Mouse (Mus musculus) midbrain, embryonic 12.5 days (tissue): ENCODE data around the gene Rreb1. TPM values are rescaled to one million over a fixed set of nuclear protein-coding genes. Genes with fewer than 3 reads are reported as not detected.
A peak's percentile ranks its signal among the peaks of the same experiment; 100 is the strongest.

ENCODE experiments used
- ATAC-seq: fragments of 200-750 bp; cut with Nextera tagmentation; 2 replicates; pipeline ENCODE4 v1.8.0; 2017; ENCODE audit warnings: low read depth, moderate TSS enrichment, moderate library complexity; ENCODE audit not compliant: low FRiP score
- H3K27ac ChIP-seq: fragments of 300-500 bp; sonication (generic); replicated peaks from 2 replicates; pipeline ENCODE4 v1.5.1; 2016; ENCODE audit warnings: mild to moderate bottlenecking
- H3K27me3 ChIP-seq: fragments of 300-500 bp; sonication (generic); 2 replicates; pipeline ENCODE4 v1.6.1; 2016; ENCODE audit warnings: mild to moderate bottlenecking
- H3K36me3 ChIP-seq: fragments of 300-500 bp; sonication (generic); 2 replicates; pipeline ENCODE4 v1.6.1; 2016
- H3K4me1 ChIP-seq: fragments of 300-500 bp; sonication (generic); 2 replicates; pipeline ENCODE4 v1.6.1; 2016
- H3K4me2 ChIP-seq: fragments of 300-500 bp; sonication (generic); replicated peaks from 2 replicates; pipeline ENCODE4 v1.6.1; 2016; ENCODE audit warnings: mild to moderate bottlenecking, moderate library complexity
- H3K4me3 ChIP-seq: fragments of 300-500 bp; sonication (generic); 2 replicates; pipeline ENCODE4 v1.5.1; 2016; ENCODE audit warnings: mild to moderate bottlenecking
- H3K9ac ChIP-seq: fragments of 300-500 bp; sonication (generic); replicated peaks from 2 replicates; pipeline ENCODE4 v1.6.1; 2016; ENCODE audit warnings: mild to moderate bottlenecking, moderate library complexity
- H3K9me3 ChIP-seq: fragments of 300-500 bp; sonication (generic); 2 replicates; pipeline ENCODE4 v1.6.1; 2016; ENCODE audit warnings: mild to moderate bottlenecking
- WGBS: fragments of 180-500 bp; shearing (Covaris S2); methylation state at CpG from one replicate; pipeline ENCODE4 v1.1.7; 2016; 5-methylcytosine and 5-hydroxymethylcytosine counted together
- polyA plus RNA-seq: library from polyadenylated mRNA; unstranded; fragments of >200 nt; fragmentation: Nextera tagmentation; extraction: Ambion mirVana; gene quantifications from 2 replicates; pipeline ENCODE4 v1.2.1, GENCODE M21; 2016

The Rreb1 gene
- polyA plus RNA-seq = 4.6 and 5.7 TPM in 2 replicates

GRCm38 (mm10) chr13:37778147-37778593 lies at the start of gene Rreb1:
Gene Rreb1, plus strand, starts transcription at chr13:37778400.
- peaks cover 47% of the 10 kb centered on the region for H3K27me3 ChIP-seq
- H3K36me3 ChIP-seq = no peaks in the 10 kb centered on the region
- no peak within 1 kb of the TSS for H3K27ac ChIP-seq
- ATAC-seq = peak; percentile 76
- H3K4me1 ChIP-seq = peaks cover 18% of the 10 kb centered on the region
- under 1% methylated on average over 37 of the region's 37 CpGs for WGBS
- H3K4me2 ChIP-seq = peak within 1 kb of the TSS; percentile 98
- H3K4me3 ChIP-seq = peak within 1 kb of the TSS; percentile 56
- no peaks in the 10 kb centered on the region for H3K9me3 ChIP-seq
- peak within 1 kb of the TSS; percentile 58 for H3K9ac ChIP-seq

GRCm38 (mm10) chr13:37728551-37728950 lies 49.6 kb upstream of the Rreb1 start:
- 88% methylated on average over 7 of the region's 7 CpGs for whole genome bisulfite sequencing
- H3K4me1 ChIP-seq = no peaks in the 10 kb centered on the region

GRCm38 (mm10) chr13:37731914-37732693 lies 46.1 kb upstream of the Rreb1 start:
- Histone ChIP-seq H3K36me3 (no peaks in the 10 kb centered on the region), H3K4me3 (no peak overlapping the region), H3K27ac (no peak overlapping the region), H3K4me2 (no peak overlapping the region), H3K9me3 (no peaks in the 10 kb centered on the region), H3K9ac (no peak overlapping the region), H3K4me1 (no peaks in the 10 kb centered on the region), H3K27me3 (no peaks in the 10 kb centered on the region)
- WGBS = 84% methylated on average over 12 of the region's 12 CpGs
- ATAC-seq = no peak

More at GRCm38 (mm10) chr13:37728551-37728950, 49.6 kb upstream of the Rreb1 start:
- Histone ChIP-seq H3K9ac (no peak overlapping the region), H3K4me3 (no peak overlapping the region), H3K9me3 (no peaks in the 10 kb centered on the region), H3K27ac (no peak overlapping the region), H3K4me2 (no peak overlapping the region), H3K27me3 (no peaks in the 10 kb centered on the region), H3K36me3 (no peaks in the 10 kb centered on the region)
- no peak for ATAC-seq

- no peak overlapping the region for H3K4me2 ChIP-seq
- H3K27me3 ChIP-seq = no peaks in the 10 kb centered on the region
- H3K36me3 ChIP-seq = no peaks in the 10 kb centered on the region
- H3K9ac ChIP-seq = no peak overlapping the region
- no peaks in the 10 kb centered on the region for H3K4me1 ChIP-seq
- H3K9me3 ChIP-seq = no peaks in the 10 kb centered on the region
- ATAC-seq = no peak
- H3K27ac ChIP-seq = no peak overlapping the region
- 92% methylated on average over 11 of the region's 11 CpGs for WGBS
- H3K4me3 ChIP-seq = no peak overlapping the region
Observed at GRCm38 (mm10) chr13:37734501-37734900, 43.7 kb upstream of the Rreb1 start.

GRCm38 (mm10) chr13:37740111-37740510 lies 38.1 kb upstream of the Rreb1 start:
- Histone ChIP-seq H3K4me2 (no peak overlapping the region), H3K27ac (no peak overlapping the region), H3K9me3 (no peaks in the 10 kb centered on the region), H3K9ac (no peak overlapping the region), H3K4me1 (no peaks in the 10 kb centered on the region), H3K36me3 (no peaks in the 10 kb centered on the region), H3K27me3 (no peaks in the 10 kb centered on the region), H3K4me3 (no peak overlapping the region)
- ATAC-seq = no peak
- 90% methylated on average over 5 of the region's 5 CpGs for WGBS

- no peak overlapping the region for H3K4me3 ChIP-seq
- no peaks in the 10 kb centered on the region for H3K36me3 ChIP-seq
- no peaks in the 10 kb centered on the region for H3K9me3 ChIP-seq
- 79% methylated on average over 5 of the region's 5 CpGs for WGBS
- ATAC-seq = no peak
- H3K9ac ChIP-seq = no peak overlapping the region
- no peak overlapping the region for H3K4me2 ChIP-seq
- H3K27me3 ChIP-seq = no peaks in the 10 kb centered on the region
- no peak overlapping the region for H3K27ac ChIP-seq
- H3K4me1 ChIP-seq = no peaks in the 10 kb centered on the region
Observed at GRCm38 (mm10) chr13:37740752-37741151, 37.4 kb upstream of the Rreb1 start.

- 87% methylated on average over 4 of the region's 4 CpGs for WGBS
- Histone ChIP-seq H3K9me3 (no peaks in the 10 kb centered on the region), H3K27ac (no peak overlapping the region), H3K36me3 (no peaks in the 10 kb centered on the region), H3K4me2 (no peak overlapping the region), H3K9ac (no peak overlapping the region), H3K4me1 (no peaks in the 10 kb centered on the region), H3K4me3 (no peak overlapping the region), H3K27me3 (no peaks in the 10 kb centered on the region; the same call in 1 of the 2 replicates)
- no peak for ATAC-seq
Observed at GRCm38 (mm10) chr13:37742248-37742647, 36.0 kb upstream of the Rreb1 start.

GRCm38 (mm10) chr13:37747504-37747903 lies 30.7 kb upstream of the Rreb1 start:
- WGBS = 75% methylated on average over 7 of the region's 7 CpGs
- no peak overlapping the region for H3K4me2 ChIP-seq

GRCm38 (mm10) chr13:37749485-37749884 lies 28.7 kb upstream of the Rreb1 start:
- no peaks in the 10 kb centered on the region for H3K36me3 ChIP-seq
- ATAC-seq = peak; percentile 41; the same call in 1 of the 2 replicates
- no peak overlapping the region for H3K4me3 ChIP-seq
- H3K4me2 ChIP-seq = no peak overlapping the region
- peaks cover 12% of the 10 kb centered on the region for H3K4me1 ChIP-seq
- no peak overlapping the region for H3K9ac ChIP-seq
- 7% methylated on average over 3 of the region's 3 CpGs for WGBS
- H3K27ac ChIP-seq = no peak overlapping the region
- H3K9me3 ChIP-seq = no peaks in the 10 kb centered on the region
- H3K27me3 ChIP-seq = peaks cover 23% of the 10 kb centered on the region

More at GRCm38 (mm10) chr13:37747504-37747903, 30.7 kb upstream of the Rreb1 start:
- no peak overlapping the region for H3K9ac ChIP-seq
- H3K4me1 ChIP-seq = peaks cover 12% of the 10 kb centered on the region
- no peak overlapping the region for H3K27ac ChIP-seq
- H3K27me3 ChIP-seq = peaks cover 23% of the 10 kb centered on the region
- ATAC-seq = no peak
- no peaks in the 10 kb centered on the region for H3K9me3 ChIP-seq
- H3K36me3 ChIP-seq = no peaks in the 10 kb centered on the region
- H3K4me3 ChIP-seq = no peak overlapping the region

GRCm38 (mm10) chr13:37751154-37751950 lies 26.8 kb upstream of the Rreb1 start:
- no peak for ATAC-seq
- no peak overlapping the region for H3K4me2 ChIP-seq
- no peaks in the 10 kb centered on the region for H3K9me3 ChIP-seq
- H3K36me3 ChIP-seq = no peaks in the 10 kb centered on the region
- no peak overlapping the region for H3K9ac ChIP-seq
- H3K27ac ChIP-seq = no peak overlapping the region
- no peak overlapping the region for H3K4me3 ChIP-seq
- WGBS = 49% methylated on average over 9 of the region's 9 CpGs
- H3K4me1 ChIP-seq = peaks cover 12% of the 10 kb centered on the region
- H3K27me3 ChIP-seq = peaks cover 23% of the 10 kb centered on the region

- WGBS = 85% methylated on average over 10 of the region's 10 CpGs
- Histone ChIP-seq H3K4me2 (no peak overlapping the region), H3K36me3 (no peaks in the 10 kb centered on the region), H3K9me3 (no peaks in the 10 kb centered on the region), H3K9ac (no peak overlapping the region), H3K4me3 (no peak overlapping the region), H3K27me3 (peaks cover 66% of the 10 kb centered on the region), H3K27ac (no peak overlapping the region), H3K4me1 (peaks cover 15% of the 10 kb centered on the region)
- no peak for ATAC-seq
Observed at GRCm38 (mm10) chr13:37759341-37760012, 18.7 kb upstream of the Rreb1 start.

GRCm38 (mm10) chr13:37760013-37760342 lies 18.2 kb upstream of the Rreb1 start:
- Histone ChIP-seq H3K9me3 (no peaks in the 10 kb centered on the region), H3K9ac (no peak overlapping the region), H3K27ac (no peak overlapping the region), H3K4me1 (peaks cover 15% of the 10 kb centered on the region), H3K4me2 (no peak overlapping the region), H3K4me3 (no peak overlapping the region), H3K27me3 (peaks cover 69% of the 10 kb centered on the region), H3K36me3 (no peaks in the 10 kb centered on the region)
- no peak for ATAC-seq
- WGBS = 11% methylated on average over 3 of the region's 3 CpGs
